Mouse (Mus musculus) skeletal muscle tissue, adult 2 months (tissue): Measurements from ENCODE around the gene 1700020N15Rik.
"Not testable (repeated sequence)": the region's sequence is repeated elsewhere in the genome, so short reads cannot be mapped to it uniquely, and the experiment has no call there.

ENCODE experiments used
- DNase-seq: peaks from one replicate; pipeline ENCODE4 v3.0.0-alpha.2; 2012; ENCODE audit warnings: low read depth, low spot score

Gene 1700020N15Rik

GRCm38 (mm10) chrX:69945000-69945399 lies at the start of gene 1700020N15Rik:
TSS of gene 1700020N15Rik (plus strand) at chrX:69945300.
- not testable (repeated sequence) for DNase-seq

- DNase-seq: no peak
These were observed 31.9 kb downstream of the 1700020N15Rik start for GRCm38 (mm10) chrX:69976790-69977579.
